Mouse (Mus musculus) CD8-positive naive resting alpha-beta T cell, adult 2 months (primary cell): Measurements from ENCODE around the gene Ctxn2.
"Not testable (repeated sequence)": the region's sequence is repeated elsewhere in the genome, so short reads cannot be mapped to it uniquely, and the experiment has no call there.

ENCODE experiments used
- DNase-seq, 2 experiments: peaks; one replicate each; pipeline ENCODE4 v3.0.0; 2022; ENCODE audit warnings: low read depth in 2 of 2, low spot score in 2 of 2

Ctxn2 gene

DNA sequence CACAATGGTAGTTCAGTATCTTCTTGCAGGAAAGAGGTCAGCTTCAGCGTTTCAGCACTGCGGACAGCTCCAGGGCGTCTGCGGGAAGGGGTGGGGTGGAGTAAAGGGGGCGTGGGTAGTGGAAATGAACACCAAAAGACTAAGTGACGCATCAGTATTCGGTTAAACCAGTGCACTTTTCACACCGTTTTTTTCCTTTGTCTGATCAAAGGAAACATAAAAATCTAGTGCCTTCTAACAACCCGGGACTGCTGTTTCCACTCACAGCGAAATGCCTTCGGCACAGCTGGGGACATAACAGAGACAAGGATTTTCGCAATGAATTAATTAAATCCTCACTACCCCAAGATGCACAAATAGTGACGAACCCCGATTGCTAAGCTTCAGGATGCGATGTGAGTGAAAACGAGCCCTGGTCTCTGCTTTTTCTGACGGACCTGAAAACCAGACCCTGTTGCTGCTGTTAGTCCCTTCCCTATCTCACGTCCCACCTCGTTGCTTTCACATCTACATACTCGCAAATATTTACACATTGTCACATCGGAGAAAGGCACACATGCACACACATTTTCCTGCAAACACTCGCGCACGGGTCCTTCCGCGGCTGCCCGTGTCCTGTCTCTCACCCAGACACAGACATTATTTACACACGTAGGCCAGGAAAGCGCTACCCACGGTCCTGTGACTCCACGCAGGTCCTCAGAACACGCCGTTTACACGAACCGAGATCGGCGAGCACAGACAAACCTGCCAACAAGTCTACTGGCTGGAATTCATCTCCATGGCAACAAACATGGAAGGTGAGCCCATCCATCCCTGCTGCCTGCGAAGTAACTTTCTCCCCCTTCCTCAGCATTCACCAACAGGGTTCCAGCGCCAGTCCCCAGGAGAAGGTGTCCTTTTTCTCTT is at the start of gene Ctxn2:
Gene Ctxn2 (plus strand): TSS at position 790 of the 909 bp plus-strand sequence.
- peak; percentile 15 to 48 for DNase-seq

DNA sequence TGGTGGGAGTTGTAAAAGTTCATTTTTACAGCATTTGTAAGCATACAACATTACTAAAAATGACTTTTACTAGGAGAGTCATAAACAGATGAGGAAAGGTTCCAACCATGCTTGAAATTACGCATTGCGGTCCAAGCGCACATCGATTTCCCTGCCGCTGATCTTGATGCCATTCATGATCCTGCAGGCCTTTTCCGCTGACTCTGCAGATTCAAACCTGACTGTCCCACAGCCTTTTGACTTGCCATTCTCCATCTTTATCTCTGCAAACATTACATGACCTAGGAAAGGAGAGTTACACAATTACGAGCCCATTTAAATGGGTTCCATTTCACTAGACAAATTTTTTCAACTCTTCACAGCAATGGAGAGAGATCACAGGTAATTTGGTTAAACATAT is 47.7 kb upstream of the Ctxn2 start:
- DNase-seq: no peak

DNA sequence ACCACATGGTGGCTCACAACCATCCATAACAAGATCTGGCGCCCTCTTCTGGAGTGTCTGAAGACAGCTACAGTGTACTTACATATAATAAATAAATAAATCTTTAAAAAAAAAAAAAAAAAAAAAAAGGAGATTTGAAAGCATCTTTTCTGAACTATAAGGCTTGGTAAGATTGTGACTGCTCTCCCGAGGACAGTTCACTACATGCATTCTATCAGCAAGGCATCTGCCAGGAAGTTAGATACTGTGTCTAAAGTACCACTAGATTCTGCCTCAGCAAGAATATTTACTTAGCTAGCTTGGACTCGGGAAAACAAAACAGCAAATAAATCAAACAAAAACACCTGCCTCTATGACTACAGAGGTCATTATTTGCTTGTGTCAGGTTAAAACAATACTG is 44.4 kb upstream of the Ctxn2 start:
- not testable (repeated sequence) for DNase-seq

DNA sequence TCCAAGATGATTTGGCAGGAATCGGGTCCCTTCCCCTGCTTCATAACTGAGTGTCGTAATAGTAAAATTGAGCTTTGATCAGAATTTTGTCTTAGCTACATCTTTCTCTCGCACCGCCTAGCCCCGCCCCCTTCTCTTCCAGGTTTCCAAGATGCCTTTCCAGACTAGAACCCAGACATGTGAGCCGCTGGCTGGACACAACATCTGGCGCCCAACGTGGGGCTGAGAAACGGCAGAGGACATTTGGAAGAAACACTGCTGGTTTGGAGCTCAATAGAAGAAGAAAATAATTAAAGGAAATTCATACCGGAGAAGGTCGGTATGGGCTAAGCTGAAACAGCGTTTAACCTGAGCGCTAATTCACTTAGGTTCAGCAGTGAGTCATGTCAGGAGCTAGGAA is 32.0 kb upstream of the Ctxn2 start:
- DNase-seq: not testable (repeated sequence)

DNA sequence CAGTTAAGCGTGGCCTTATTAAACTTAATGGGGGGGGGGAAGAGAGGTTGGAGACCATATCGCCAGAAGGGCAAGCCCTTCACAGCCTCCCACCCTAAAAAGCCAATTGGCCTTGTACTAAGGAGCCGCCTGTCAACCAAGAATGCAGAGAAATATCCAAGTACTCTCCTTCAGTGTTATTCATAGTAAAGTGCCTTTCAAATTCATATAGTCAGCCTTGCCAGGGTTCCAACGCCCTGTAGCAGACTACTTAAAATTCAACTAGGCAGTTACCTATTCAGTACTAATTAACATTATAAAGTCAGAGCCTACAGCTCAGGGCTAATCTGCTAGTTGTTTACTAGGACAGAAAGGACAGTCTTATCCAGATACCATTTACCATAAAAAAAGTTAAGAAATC is 30.0 kb upstream of the Ctxn2 start:
- DNase-seq: not testable (repeated sequence)

DNA sequence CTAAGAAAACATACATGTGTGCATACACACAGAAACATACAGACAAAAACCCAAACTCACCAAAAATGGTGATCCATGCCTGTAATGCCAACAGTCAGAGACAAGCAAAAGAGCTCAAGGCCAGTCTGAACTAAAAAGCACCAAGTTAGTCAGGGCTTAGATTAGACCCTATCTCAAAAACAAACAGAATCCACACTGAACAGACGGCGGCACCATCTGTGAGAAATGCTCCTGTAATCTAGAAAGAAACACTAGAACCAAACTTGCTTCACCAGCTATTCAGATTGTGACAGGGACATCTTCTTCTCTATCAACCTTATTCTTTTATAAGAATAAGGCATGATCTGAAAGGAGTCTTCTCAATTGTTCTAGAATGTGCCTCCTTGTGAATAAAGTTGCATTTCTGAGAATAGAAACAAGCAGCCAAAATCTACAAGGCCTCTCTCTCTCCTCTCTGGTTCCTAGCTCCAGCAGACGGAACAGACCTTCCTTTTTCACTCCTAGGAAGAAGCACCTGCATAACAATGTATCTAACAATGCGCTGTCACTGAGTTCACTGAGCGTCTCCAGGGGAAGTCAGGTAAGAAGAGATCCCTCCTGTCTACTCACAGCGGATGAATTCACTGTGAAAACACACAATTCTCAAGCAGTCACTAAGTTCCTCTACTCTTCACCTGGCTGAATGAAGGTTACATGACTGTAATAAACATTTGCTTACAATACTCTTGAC is 16.9 kb upstream of the Ctxn2 start:
- no peak for DNase-seq

DNA sequence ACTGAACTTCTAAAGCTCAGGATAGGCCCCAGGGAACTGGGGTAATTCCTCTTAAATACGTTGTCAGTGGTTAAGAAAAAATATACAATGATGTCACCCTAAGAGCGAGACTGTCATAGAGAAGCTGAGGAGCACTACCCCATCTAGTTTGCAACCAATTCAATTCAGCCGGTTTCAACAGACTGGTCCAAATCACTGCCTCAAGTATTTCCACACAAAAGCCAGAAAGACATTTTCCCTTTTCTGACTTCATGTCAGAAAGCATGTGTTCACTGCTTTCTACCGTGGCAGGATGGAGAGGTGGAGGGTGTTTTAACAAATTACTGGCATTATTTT is 14.2 kb upstream of the Ctxn2 start:
- DNase-seq: no peak

DNA sequence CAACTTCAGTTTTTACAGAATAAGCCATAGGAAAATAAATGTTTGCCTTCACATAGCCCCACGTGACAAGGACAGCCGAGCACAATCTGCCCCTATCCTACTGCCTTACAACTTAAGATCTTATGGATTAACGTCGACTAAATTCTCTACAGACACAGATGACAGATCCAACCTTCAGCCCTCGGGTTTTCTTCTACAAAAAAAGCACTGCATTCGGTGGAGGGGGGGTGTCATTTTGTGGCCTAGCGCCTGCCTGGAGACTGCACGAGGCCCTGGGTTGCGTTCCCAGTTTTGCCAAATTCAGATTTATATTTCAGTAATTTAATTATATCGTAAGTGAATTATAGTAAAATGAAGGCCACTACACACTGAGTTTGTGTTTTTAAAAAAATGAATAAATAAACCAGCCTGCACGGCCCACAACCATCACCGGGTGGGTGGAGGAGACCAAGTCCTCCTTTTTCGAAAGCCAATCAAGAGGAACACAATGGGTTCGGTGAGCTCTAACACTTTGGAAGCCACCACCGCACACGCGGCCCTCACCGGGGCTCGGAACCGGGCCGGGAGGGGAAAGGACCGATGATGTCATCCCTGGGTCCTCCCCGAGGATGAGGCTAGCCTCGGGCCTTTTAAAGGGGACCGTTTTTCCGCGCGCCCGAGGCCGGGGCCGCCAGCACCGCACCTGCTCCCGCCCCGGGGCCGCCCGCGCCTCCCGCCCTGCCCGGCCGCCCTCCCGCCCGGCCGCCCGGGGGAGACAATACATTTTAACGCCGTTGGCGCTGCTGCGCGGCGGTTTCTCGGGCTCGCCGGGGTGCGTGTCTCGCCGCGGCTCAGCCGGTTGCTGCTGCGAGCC is 13.6 kb upstream of the Ctxn2 start:
- peak; percentile 25 to 38 for DNase-seq

DNA sequence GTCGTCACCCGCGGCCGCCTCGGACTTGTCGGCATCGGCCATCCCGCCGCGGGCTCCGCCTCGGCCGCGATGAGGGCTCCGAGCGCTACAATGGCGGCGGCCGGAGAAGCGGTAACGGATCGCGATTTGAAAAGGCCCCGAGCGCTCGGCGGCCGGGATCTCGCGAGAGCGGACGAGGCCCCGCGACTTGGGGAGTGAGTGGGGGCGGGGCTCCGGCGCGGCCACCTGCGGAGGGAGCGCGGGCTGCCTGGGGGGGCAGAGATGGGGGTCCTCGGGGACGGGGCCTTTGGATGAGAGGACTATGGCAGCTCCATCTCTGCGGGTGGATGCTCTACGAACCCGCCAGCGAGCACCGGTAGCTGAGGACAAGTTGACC is 13.0 kb upstream of the Ctxn2 start, which contains the start of gene Myef2:
Gene Myef2 (minus strand): TSS at position 185 of the 376 bp plus-strand sequence.
- peak; percentile 73 to 76 for DNase-seq

DNA sequence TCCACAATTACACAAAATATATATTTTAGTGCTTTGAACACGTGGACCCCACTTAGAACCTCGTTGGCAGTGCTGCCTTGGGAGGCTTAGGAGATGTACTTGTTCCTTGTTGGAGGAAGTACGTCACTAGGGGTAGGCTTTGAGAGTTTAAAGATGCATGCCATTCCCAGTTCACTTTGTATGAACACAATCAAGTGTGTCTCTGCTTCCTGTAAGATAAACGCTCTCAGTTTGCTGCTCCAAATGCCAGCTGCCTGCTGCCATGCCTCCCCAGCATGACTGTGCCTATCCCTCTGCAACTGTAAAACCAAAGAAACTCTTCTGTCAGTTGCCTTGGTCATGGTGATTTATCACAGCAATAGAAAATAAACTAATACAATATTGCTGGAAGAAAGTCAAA is 10.7 kb upstream of the Ctxn2 start:
- no peak for DNase-seq

DNA sequence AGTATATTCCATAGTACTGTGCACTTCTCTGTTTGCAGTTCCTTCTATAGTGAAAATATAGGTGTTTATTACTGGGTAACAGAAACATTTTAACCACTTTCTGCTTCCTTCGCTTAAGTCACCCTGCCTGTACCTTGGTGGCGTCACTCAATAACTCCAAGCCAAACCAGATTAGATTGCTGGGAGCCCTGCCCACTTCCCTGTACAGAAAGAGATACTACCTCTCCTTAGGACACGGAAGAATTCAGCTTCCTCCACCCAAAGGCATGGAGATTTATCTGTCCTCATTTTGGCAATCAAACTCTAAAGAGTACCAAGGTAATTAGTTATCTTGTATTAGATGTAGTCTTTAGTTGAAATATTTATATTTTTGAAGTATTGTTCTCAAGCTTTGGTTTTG is 9.7 kb upstream of the Ctxn2 start:
- DNase-seq: no peak

DNA sequence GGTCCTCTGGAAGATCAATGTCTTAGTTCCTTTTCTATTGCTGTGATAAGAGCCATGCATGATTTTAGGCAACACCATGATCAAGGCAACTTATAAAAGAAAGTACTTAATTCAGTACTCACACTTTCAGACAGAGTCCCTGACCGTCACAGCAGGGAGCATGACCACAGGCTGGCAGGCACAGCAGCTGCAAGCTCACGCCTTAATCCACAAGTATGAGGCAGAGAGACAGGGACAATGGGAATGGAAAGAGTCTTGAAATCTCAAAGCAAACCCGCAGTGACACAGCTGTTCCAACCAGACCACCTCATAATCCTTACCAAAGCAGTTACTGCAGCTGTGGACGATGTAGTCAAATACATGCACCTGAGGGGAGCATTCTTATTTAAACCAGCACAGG is 2.4 kb upstream of the Ctxn2 start:
- no peak for DNase-seq

DNA sequence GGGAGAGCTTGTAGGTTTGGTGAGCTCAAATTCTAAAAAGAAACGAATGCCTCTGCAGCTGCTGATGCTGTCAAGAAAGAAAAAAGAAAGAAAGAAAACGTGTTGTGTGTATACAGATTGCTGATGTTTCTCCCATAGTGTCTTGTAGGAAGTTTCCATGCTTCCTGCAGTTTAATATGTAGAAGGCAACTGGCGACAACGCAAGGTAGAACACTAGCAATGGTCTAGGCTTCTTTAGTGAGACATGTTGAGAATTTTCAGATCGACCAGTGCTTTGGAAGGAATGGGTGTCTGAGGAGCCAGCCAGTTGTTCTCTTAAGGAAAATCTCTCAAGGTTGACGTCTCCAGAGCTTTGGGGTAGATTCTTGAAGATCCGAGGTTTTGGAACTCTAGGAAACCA is 354 bp downstream of the Ctxn2 start:
- DNase-seq: no peak

DNA sequence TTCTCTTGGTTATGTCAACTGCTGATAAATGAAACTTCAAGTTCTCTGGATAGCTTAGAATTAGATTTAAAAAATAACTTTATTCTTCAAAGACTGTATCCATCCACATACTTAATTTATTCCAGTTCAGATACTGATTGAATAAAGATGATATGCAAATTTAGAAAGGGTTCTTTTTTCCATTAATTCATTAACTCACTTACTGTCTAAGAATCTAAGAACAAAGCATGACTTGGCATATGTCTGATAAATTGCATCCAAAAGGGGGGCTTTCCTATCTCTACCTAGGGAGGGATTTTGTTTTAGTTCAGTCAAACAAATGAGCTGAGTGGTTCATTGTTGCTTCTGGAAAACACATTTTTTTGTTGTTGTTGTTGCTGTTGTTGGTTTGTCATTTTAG is 5.8 kb downstream of the Ctxn2 start:
- no peak for DNase-seq

DNA sequence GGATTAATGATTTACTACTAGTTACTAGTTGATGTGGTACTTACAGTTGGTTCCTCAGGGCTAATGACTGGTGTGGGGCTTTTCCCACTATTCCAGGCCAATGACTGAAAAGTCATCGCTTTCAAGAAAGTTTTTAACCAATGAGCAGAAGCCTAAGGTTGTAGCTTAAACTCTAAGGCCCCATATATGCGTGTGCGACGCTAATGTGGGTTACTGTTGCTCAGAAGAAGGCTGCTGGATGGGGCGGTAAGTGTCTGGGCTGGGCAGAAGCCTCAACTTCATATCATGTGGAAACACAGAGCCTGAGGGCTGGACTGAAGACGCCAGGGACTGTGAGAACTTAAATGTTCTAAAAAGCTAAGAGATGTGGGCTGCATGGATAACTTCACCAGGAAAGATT is 15.9 kb downstream of the Ctxn2 start, which contains the start of gene Slc12a1:
Gene Slc12a1 (plus strand): TSS at position 118 of the 400 bp plus-strand sequence.
- no peak for DNase-seq

DNA sequence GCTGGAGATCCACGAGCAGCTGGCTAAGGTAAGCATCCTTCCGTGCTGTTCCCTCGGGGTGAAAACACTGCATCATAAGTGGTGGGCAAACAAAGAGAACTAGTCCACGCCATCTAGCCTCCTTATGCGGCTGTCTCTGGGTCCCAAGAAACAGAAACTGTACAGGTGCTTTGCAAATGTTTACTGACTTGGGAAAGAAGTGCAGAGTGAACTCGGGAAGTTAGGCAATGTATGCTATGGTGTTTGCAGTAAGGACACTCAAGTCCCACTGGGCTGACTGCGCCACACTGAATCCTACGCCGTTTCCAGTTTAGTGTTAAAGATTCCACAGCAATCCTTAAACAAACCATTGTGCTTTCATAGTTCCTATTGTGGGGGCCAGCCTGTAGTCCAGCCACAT is 17.8 kb downstream of the Ctxn2 start:
- DNase-seq: no peak

DNA sequence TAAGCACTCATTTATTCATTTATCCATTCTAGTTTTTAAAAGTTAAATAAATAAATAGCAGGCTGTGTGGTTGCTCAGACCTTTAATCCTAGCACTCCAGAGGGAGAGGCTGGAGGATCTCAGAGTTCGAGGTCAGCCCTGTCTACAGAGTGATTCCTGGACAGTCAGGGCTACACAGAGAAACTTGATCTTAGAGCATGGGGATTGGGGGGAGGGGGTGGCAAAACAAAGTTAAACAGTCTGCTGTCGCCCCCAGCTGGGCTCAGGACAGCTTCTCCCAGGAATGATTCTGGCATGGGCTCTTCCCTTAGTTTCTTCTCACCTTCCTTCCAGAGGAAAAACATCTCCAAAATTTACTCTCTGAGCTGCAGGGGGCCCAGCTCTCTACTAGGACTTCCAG is 19.0 kb downstream of the Ctxn2 start:
- DNase-seq: no peak

DNA sequence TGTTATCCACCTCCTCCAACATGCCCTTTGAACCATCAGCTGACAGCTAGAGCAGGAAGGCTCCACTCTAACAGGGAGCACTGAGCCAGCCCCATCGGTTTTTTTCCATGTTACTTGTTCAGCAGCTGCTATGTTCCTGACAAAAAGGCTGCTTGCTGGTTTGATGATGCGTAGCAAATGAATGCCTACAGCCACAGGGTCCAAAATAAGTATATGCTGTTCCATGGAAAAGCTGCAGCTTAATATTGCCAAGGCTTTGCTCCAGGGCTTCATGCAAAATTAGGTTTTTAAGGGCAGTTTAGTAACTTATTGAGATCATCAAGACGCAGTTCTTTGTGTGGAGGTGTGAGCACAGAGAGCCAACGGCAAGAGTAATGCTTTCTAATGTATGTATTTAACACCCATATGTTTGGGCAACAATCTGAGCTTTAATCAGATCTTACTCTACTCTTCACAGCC is 25.5 kb downstream of the Ctxn2 start:
- no peak for DNase-seq

DNA sequence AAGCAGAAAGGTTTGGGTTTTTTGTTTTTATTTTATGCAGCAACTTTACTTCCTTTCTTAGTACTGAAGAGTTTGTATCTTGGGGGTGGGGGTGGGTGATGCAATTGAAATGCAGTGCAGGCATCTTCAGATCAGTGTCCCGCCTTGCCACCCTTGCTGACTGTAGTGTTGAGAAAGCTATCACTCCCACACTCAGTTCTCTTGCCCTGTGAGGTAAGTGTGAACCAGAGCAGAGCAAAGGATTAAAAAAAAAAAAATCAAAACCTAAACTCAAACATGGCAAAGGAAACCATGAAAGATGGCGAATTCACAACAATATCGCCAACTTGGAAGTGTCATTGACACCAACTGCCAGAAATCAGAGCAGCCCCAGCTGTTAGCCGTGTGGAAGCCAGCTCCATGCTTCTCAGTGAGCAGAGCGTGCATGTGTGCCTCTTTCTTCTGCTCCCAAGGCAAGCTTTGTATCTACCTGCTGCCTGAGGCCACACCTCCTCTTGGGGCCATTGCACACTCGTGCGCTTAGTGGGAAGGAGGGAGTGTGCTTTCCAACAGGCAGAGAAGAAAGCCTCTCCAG is 41.8 kb downstream of the Ctxn2 start:
- DNase-seq: no peak

DNA sequence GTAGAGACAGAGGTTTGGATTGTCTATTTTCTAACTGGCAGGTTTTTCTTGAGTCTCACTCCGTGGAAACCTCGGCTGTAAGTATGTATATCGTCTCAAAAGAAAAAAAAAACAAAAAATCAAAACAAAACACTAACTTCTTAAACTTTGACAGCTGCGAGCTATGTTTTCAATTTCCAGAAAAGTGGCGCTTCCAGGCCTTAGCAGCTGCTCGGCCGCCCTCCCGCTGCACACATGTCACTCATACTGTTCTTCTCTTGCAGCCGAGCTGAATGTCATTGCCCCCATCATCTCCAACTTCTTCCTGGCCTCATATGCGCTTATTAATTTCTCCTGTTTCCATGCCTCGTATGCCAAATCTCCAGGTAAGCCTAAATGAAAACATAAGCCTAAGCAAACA is 51.4 kb downstream of the Ctxn2 start:
- DNase-seq: no peak

DNA sequence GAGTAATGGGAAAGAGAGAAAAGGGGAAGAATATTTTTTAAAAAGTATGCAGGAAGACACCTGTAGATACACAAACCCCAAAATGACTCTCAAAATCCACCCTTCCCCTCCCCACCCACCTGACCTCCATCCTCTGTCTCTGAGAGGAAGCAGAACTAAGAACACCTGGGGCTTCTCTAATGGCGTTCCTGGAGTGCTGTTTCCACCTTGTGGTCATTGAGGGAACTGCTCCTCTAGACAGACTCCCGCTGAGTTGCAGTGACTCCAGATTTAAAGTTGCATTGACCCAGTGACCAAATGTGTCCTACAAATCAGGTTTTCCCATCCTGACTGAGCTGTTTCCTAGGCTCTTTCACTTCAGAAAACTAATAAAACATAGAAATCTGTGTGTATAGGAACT is 52.7 kb downstream of the Ctxn2 start:
- peak; percentile 15 to 32 for DNase-seq
